Mouse (Mus musculus) right cerebral cortex, adult 2 months (tissue): ENCODE results near the gene Aqp6.

Source experiments
- DNase-seq, 2 experiments: peaks; one replicate each; pipeline ENCODE4 v3.0.0; 2021 to 2022; ENCODE audit warnings: low spot score in 2 of 2

The Aqp6 gene

GRCm38 (mm10) chr15:99597596-99597995 is 3.6 kb upstream of the Aqp6 start:
- no peak for DNase-seq

GRCm38 (mm10) chr15:99599245-99600070 is 1.7 kb upstream of the Aqp6 start:
- no peak for DNase-seq

- no peak for DNase-seq
Measured at GRCm38 (mm10) chr15:99601823-99602120, 572 bp downstream of the Aqp6 start.

GRCm38 (mm10) chr15:99602206-99602820 is 1.1 kb downstream of the Aqp6 start:
- no peak for DNase-seq

GRCm38 (mm10) chr15:99603216-99603615 is 2.0 kb downstream of the Aqp6 start:
- DNase-seq: peak in 1 of 2 experiments; percentile 33

GRCm38 (mm10) chr15:99605595-99605994 is 4.4 kb downstream of the Aqp6 start:
- DNase-seq: no peak

- peak; percentile 62 to 64 for DNase-seq
Measured at GRCm38 (mm10) chr15:99606515-99606914, 5.3 kb downstream of the Aqp6 start.

- no peak for DNase-seq
Measured at GRCm38 (mm10) chr15:99607388-99608113, 6.4 kb downstream of the Aqp6 start.

GRCm38 (mm10) chr15:99608382-99609125 is 7.4 kb downstream of the Aqp6 start:
- DNase-seq: no peak

- DNase-seq: no peak
Measured at GRCm38 (mm10) chr15:99611563-99611962, 10.4 kb downstream of the Aqp6 start.

- DNase-seq: no peak
Measured at GRCm38 (mm10) chr15:99614273-99614672, 13.1 kb downstream of the Aqp6 start.

GRCm38 (mm10) chr15:99614753-99615152 is 13.6 kb downstream of the Aqp6 start:
- peak in 1 of 2 experiments; percentile 43 for DNase-seq

- no peak for DNase-seq
Measured at GRCm38 (mm10) chr15:99615246-99615645, 14.0 kb downstream of the Aqp6 start.

GRCm38 (mm10) chr15:99618595-99618994 is 17.4 kb downstream of the Aqp6 start:
- no peak for DNase-seq

GRCm38 (mm10) chr15:99619821-99620220 is 18.6 kb downstream of the Aqp6 start:
- DNase-seq: peak in 1 of 2 experiments; percentile 23

GRCm38 (mm10) chr15:99622063-99622462 is 20.9 kb downstream of the Aqp6 start:
- DNase-seq: no peak

GRCm38 (mm10) chr15:99631618-99632017 is 30.4 kb downstream of the Aqp6 start:
- no peak for DNase-seq

- no peak for DNase-seq
Measured at GRCm38 (mm10) chr15:99634702-99635101, 33.5 kb downstream of the Aqp6 start.

GRCm38 (mm10) chr15:99637405-99638123 is 36.4 kb downstream of the Aqp6 start:
- no peak for DNase-seq

- DNase-seq: no peak
Measured at GRCm38 (mm10) chr15:99638124-99638485, 36.9 kb downstream of the Aqp6 start.

GRCm38 (mm10) chr15:99642622-99643021 is 41.4 kb downstream of the Aqp6 start:
- DNase-seq: no peak
